Comparison of ENCODE assay signal across 19 mouse cellular contexts in genomic region chr7:66418981-66419380, GRCm38 (mm10). TPM values are rescaled to one million over a fixed set of nuclear protein-coding genes. Genes with fewer than 3 reads are reported as not detected.
A peak's percentile ranks its signal among the peaks of the same experiment; 100 is the strongest.
DNase-seq lines count a peak whose midpoint lies in the region.
"Had no signal": no experiment of that assay in that cellular context is flagged by ENCODE, and none has a peak within 500 bp of the region (broad histone marks: within the 10 kb centered on the region; RNA-seq: fewer than 3 reads in every experiment).

No protein-coding gene starts in this region.

- DNase-seq in adrenal gland, adult (ENCODE audit: inconsistent age in 2 of 2, low spot score in 1 of 2), result peak; percentile 62 to 68
- no peak for DNase-seq in adrenal gland, adult 18-20 months (ENCODE audit: low spot score in 2 of 2)
- peak; percentile 51 for DNase-seq in ovary, adult 18-20 months (ENCODE audit: low spot score)
- no peak for DNase-seq in ovary, postnatal 14 days (ENCODE audit: low spot score)
- DNase-seq in adrenal gland, postnatal 25 days, result peak; percentile 58
- no peak for DNase-seq in urinary bladder, adult 18-20 months (ENCODE audit: low spot score in 2 of 2)
- DNase-seq: cerebellum, adult 11 months; cerebellum, adult 2 months; cerebellum, adult 9-11 months; cerebellum, postnatal 25 days; forebrain, postnatal 0 days; gastrocnemius, postnatal 25 days; heart, adult 18-20 months; heart, postnatal 10 days; heart, postnatal 36 days had no signal

RNA-seq across cellular contexts. Expression of gene Aldh1a3, which starts 8.3 kb away (rescaled TPM):
- 10 to 100 TPM; 12.2 to 16.7 TPM for total RNA-seq in adrenal gland, adult 18-20 months (2021)
- 6.1 and 10.9 TPM in 2 replicates for total RNA-seq in adrenal gland, postnatal 25 days (2021)

RNA-seq across cellular contexts. Expression of gene Lrrk1, which starts 30.8 kb away (rescaled TPM):
- 10 to 100 TPM; 12.2 to 12.6 TPM for total RNA-seq in adrenal gland, adult 18-20 months (2021)
- 16.6 and 18.5 TPM in 2 replicates for total RNA-seq in adrenal gland, postnatal 25 days (2021)

RNA-seq across cellular contexts. Expression of gene Gm10974, which starts 53.3 kb away (rescaled TPM):
- not detected for total RNA-seq in adrenal gland, adult 18-20 months (2021)
- total RNA-seq in adrenal gland, postnatal 25 days (2021), result not detected in 2 replicates
- total RNA-seq: adrenal gland, postnatal 4 days; common myeloid progenitor, adult 5-6 weeks; ES-E14; forebrain, postnatal 0 days; gastrocnemius, adult 8-10 months; gastrocnemius, postnatal 25 days; heart, adult 18-20 months; heart, postnatal 10 days; heart, postnatal 36 days had no signal

Comparison
In these comparisons a context has a peak if more than half of its experiments do, and no peak if none do; other contexts are left out.
1. DNase-seq: peak in adrenal gland, adult (2 of 2), ovary, adult 18-20 months (single experiment) and adrenal gland, postnatal 25 days (single experiment); none in adrenal gland, adult 18-20 months (0 of 2), ovary, postnatal 14 days (single experiment) and urinary bladder, adult 18-20 months (0 of 2).